ENCODE assay signal across 13 mouse cellular contexts in genomic region chr3:127017523-127017922, GRCm38 (mm10).
"Had no signal": no experiment of that assay in that cellular context is flagged by ENCODE, and none has a peak within 500 bp of the region (broad histone marks: within the 10 kb centered on the region; RNA-seq: fewer than 3 reads in every experiment).

No protein-coding gene starts in this region.

- H3K27me3 ChIP-seq: kidney, embryonic 15.5 days; midbrain, embryonic 12.5 days; neural tube, embryonic 15.5 days had no signal

- DNase-seq: kidney, adult 2 months; kidney, postnatal 14 days; layer of hippocampus, postnatal 36 days; left cerebral cortex, postnatal 4 days; lung, adult 18-20 months; right cerebral cortex, adult 18-20 months; right cerebral cortex, postnatal 25 days; thymus, postnatal 36 days had no signal

- H3K4me1 ChIP-seq: kidney, embryonic 15.5 days; neural tube, embryonic 15.5 days had no signal

- H3K36me3 ChIP-seq: kidney, embryonic 15.5 days had no signal

- H3K9ac ChIP-seq: kidney, embryonic 15.5 days; liver, embryonic 14.5 days; midbrain, embryonic 12.5 days; neural tube, embryonic 15.5 days had no signal

- H3K4me2 ChIP-seq: kidney, embryonic 15.5 days; midbrain, embryonic 12.5 days; neural tube, embryonic 15.5 days had no signal

- H3K9me3 ChIP-seq: kidney, embryonic 15.5 days; midbrain, embryonic 12.5 days; neural tube, embryonic 15.5 days had no signal

- H3K27ac ChIP-seq: kidney, embryonic 15.5 days; liver, embryonic 14.5 days; midbrain, embryonic 12.5 days; neural tube, embryonic 15.5 days had no signal

- H3K4me3 ChIP-seq: kidney, embryonic 15.5 days; midbrain, embryonic 12.5 days; myocyte; neural tube, embryonic 15.5 days had no signal
